Mouse (Mus musculus) kidney, adult 2 months (tissue): ENCODE measurements at regions not wholly inside any gene's neighbourhood (a gene's known extent, or its start where the extent isn't known, plus 50 kb on each side); places are given as distances from the start of the nearest gene placed in this dataset.
A peak's percentile ranks its signal among the peaks of the same experiment; 100 is the strongest.

ENCODE experiments used
- DNase-seq: peaks from one replicate; pipeline ENCODE4 v3.0.0; 2021
- H3K27ac ChIP-seq: fragments of 200-500 bp; 2 replicates; pipeline ENCODE4 v1.5.1; 2012; ENCODE audit warnings: low read depth, low read length, control low read depth, inconsistent platforms; ENCODE audit not compliant: insufficient read depth
- H3K27me3 ChIP-seq: fragments of 200-500 bp; replicated peaks from 2 replicates; pipeline ENCODE4 v1.6.1; 2012; ENCODE audit warnings: mild to moderate bottlenecking, moderate library complexity, low read length, inconsistent platforms; ENCODE audit not compliant: control insufficient read depth, insufficient read depth
- H3K36me3 ChIP-seq: fragments of 200-500 bp; 2 replicates; pipeline ENCODE4 v1.6.1; 2012; ENCODE audit warnings: mild to moderate bottlenecking, moderate library complexity, low read length, inconsistent platforms; ENCODE audit not compliant: control insufficient read depth, insufficient read depth
- H3K4me1 ChIP-seq: fragments of 200-500 bp; 2 replicates; pipeline ENCODE4 v1.6.1; 2011; ENCODE audit warnings: low read length; ENCODE audit not compliant: control insufficient read depth, insufficient read depth
- H3K4me3 ChIP-seq: fragments of 200-500 bp; 2 replicates; pipeline ENCODE4 v1.5.1; 2011; ENCODE audit warnings: mild to moderate bottlenecking, low read depth, low read length, control low read depth; ENCODE audit not compliant: insufficient read depth
- CTCF ChIP-seq: fragments of 200-500 bp; conservative IDR thresholded peaks from 2 replicates; pipeline ENCODE4 v1.5.1; 2011; ENCODE audit warnings: low read depth, mild to moderate bottlenecking, control low read depth, low read length, moderate library complexity, mixed read lengths; ENCODE audit not compliant: insufficient read depth, insufficient read length
- POLR2A ChIP-seq: fragments of 200-500 bp; IDR thresholded peaks from one replicate; pipeline ENCODE4 v1.6.1; 2011; ENCODE audit warnings: low read depth, low read length, control low read depth
- WGBS: fragments of 180-500 bp; shearing (Covaris S2); methylation state at CpG from one replicate; pipeline ENCODE4 v1.1.7; 2018; 5-methylcytosine and 5-hydroxymethylcytosine counted together

- TF ChIP-seq CTCF: no peak
- H3K36me3 ChIP-seq: no peaks in the 10 kb centered on the region
- 51% methylated on average over 8 of the region's 8 CpGs for WGBS
- no peak for DNase-seq
- no peaks in the 10 kb centered on the region for H3K27me3 ChIP-seq
- no peak overlapping the region for H3K27ac ChIP-seq
- no peaks in the 10 kb centered on the region for H3K4me1 ChIP-seq
- H3K4me3 ChIP-seq: no peak overlapping the region
Measured at GRCm38 (mm10) chr4:45713046-45713706, 85.6 kb upstream of the Aldh1b1 start.

GRCm38 (mm10) chr4:45703997-45704396, 94.8 kb upstream of the Aldh1b1 start:
- H3K36me3 ChIP-seq: no peaks in the 10 kb centered on the region
- no peak overlapping the region for H3K27ac ChIP-seq
- no peak overlapping the region for H3K4me3 ChIP-seq
- peak; percentile 15 for DNase-seq
- WGBS: 34% methylated on average over 7 of the region's 7 CpGs
- no peaks in the 10 kb centered on the region for H3K27me3 ChIP-seq
- no peak for TF ChIP-seq CTCF
- no peak for TF ChIP-seq POLR2A
- no peaks in the 10 kb centered on the region for H3K4me1 ChIP-seq

- no peak for DNase-seq
- Histone ChIP-seq H3K27ac (no peak overlapping the region), H3K36me3 (no peaks in the 10 kb centered on the region), H3K27me3 (no peaks in the 10 kb centered on the region), H3K4me3 (no peak overlapping the region), H3K4me1 (no peaks in the 10 kb centered on the region)
- TF ChIP-seq CTCF (no peak), POLR2A (no peak)
- 81% methylated on average over 3 of the region's 3 CpGs for WGBS
Measured at GRCm38 (mm10) chr4:45699601-45700000, 99.2 kb upstream of the Aldh1b1 start.

- Histone ChIP-seq H3K36me3 (no peaks in the 10 kb centered on the region), H3K27me3 (no peaks in the 10 kb centered on the region), H3K27ac (no peak overlapping the region), H3K4me1 (no peaks in the 10 kb centered on the region), H3K4me3 (no peak overlapping the region)
- WGBS: 10% methylated on average over 1 of the region's 1 CpGs
- no peak for TF ChIP-seq POLR2A
- no peak for TF ChIP-seq CTCF
- DNase-seq: peak; percentile 5
Measured at GRCm38 (mm10) chr4:45695239-45695638, 103.6 kb upstream of the Aldh1b1 start.

GRCm38 (mm10) chr4:45689991-45690916, 108.6 kb upstream of the Aldh1b1 start:
- TF ChIP-seq CTCF (no peak), POLR2A (no peak)
- Histone ChIP-seq H3K4me3 (no peak overlapping the region), H3K27me3 (no peaks in the 10 kb centered on the region), H3K36me3 (no peaks in the 10 kb centered on the region), H3K27ac (no peak overlapping the region), H3K4me1 (no peaks in the 10 kb centered on the region)
- DNase-seq: no peak
- WGBS: 69% methylated on average over 12 of the region's 12 CpGs

- Histone ChIP-seq H3K27ac (no peak overlapping the region), H3K27me3 (no peaks in the 10 kb centered on the region), H3K4me3 (no peak overlapping the region), H3K4me1 (no peaks in the 10 kb centered on the region), H3K36me3 (no peaks in the 10 kb centered on the region)
- no peak for TF ChIP-seq CTCF
- no peak for DNase-seq
- 65% methylated on average over 5 of the region's 5 CpGs for WGBS
Measured at GRCm38 (mm10) chr4:45689572-45689971, 109.2 kb upstream of the Aldh1b1 start.

- Histone ChIP-seq H3K36me3 (no peaks in the 10 kb centered on the region), H3K27me3 (no peaks in the 10 kb centered on the region), H3K27ac (no peak overlapping the region), H3K4me3 (no peak overlapping the region), H3K4me1 (no peaks in the 10 kb centered on the region)
- 79% methylated on average over 7 of the region's 7 CpGs for WGBS
- no peak for DNase-seq
- TF ChIP-seq POLR2A: no peak
- TF ChIP-seq CTCF: no peak
Measured at GRCm38 (mm10) chr4:45688233-45688632, 110.6 kb upstream of the Aldh1b1 start.
